8 mouse cellular contexts compared by ENCODE assay signal in genomic region chr12:83018005-83018404, GRCm38 (mm10).
DNase-seq lines count a peak whose midpoint lies in the region; ATAC-seq and TF ChIP-seq lines count a peak whose summit lies in the region.

No protein-coding gene starts in this region.

- no peak for TF ChIP-seq POLR2A in brain, embryonic 14.5 days (IDR thresholded peaks at IDR 0.05; ENCODE audit: borderline replicate concordance, extremely low read depth, insufficient read depth, insufficient read length, poor library complexity, severe bottlenecking)

- peak; percentile 92 for TF ChIP-seq CTCF in brain, embryonic 14.5 days (IDR thresholded peaks at IDR 0.05; ENCODE audit: borderline replicate concordance, extremely low read depth, insufficient read depth, insufficient read length)
- peak; percentile 94 for TF ChIP-seq CTCF in hindbrain, postnatal 0 days (IDR thresholded peaks at IDR 0.05; ENCODE audit: low read depth)

- H3K27ac ChIP-seq in midbrain, embryonic 14.5 days (replicated peaks; ENCODE audit: low read depth, low read length) = no peak overlapping the region
- no peak overlapping the region for H3K27ac ChIP-seq in midbrain, embryonic 13.5 days
- no peak overlapping the region for H3K27ac ChIP-seq in hindbrain, postnatal 0 days

- no peaks in the 10 kb centered on the region for H3K27me3 ChIP-seq in midbrain, embryonic 14.5 days (ENCODE audit: control insufficient read depth, insufficient read depth, low read length)
- no peaks in the 10 kb centered on the region for H3K27me3 ChIP-seq in midbrain, embryonic 13.5 days
- H3K27me3 ChIP-seq in hindbrain, postnatal 0 days (ENCODE audit: insufficient read depth, low read length) = no peaks in the 10 kb centered on the region

- peak; percentile 95 for DNase-seq in midbrain, embryonic 14.5 days
- peak; percentile 93 for DNase-seq in brain, embryonic 14.5 days (ENCODE audit: low read depth)
- DNase-seq in hindbrain, postnatal 0 days (ENCODE audit: low spot score) = peak; percentile 93
- DNase-seq in left cerebral cortex, postnatal 4 days = peak; percentile 83
- DNase-seq in retina, embryonic 14.5 days (ENCODE audit: low spot score) = peak; percentile 95
- peak; percentile 82 for DNase-seq in thymus, postnatal 4 days

- no peaks in the 10 kb centered on the region for H3K4me1 ChIP-seq in midbrain, embryonic 14.5 days (ENCODE audit: control insufficient read depth, insufficient read depth, low read length)
- H3K4me1 ChIP-seq in midbrain, embryonic 13.5 days (replicated peaks) = no peaks in the 10 kb centered on the region
- no peaks in the 10 kb centered on the region for H3K4me1 ChIP-seq in hindbrain, postnatal 0 days (ENCODE audit: insufficient read depth, low read length)

- no peaks in the 10 kb centered on the region for H3K36me3 ChIP-seq in midbrain, embryonic 14.5 days (ENCODE audit: control insufficient read depth, insufficient read depth, low read length)
- no peaks in the 10 kb centered on the region for H3K36me3 ChIP-seq in midbrain, embryonic 13.5 days
- no peaks in the 10 kb centered on the region for H3K36me3 ChIP-seq in hindbrain, postnatal 0 days (ENCODE audit: insufficient read depth, low read length)

- H3K4me3 ChIP-seq in midbrain, embryonic 14.5 days (replicated peaks; ENCODE audit: low read depth, low read length) = no peak overlapping the region
- no peak overlapping the region for H3K4me3 ChIP-seq in midbrain, embryonic 13.5 days (replicated peaks)
- no peak overlapping the region for H3K4me3 ChIP-seq in hindbrain, postnatal 0 days (ENCODE audit: low read length)

- intact Hi-C loops in left cerebral cortex, postnatal 4 days (cut with DNase I) = loop anchor here (5.0 to 10.0 kb wide), 2 partner anchors 403 to 521 kb away; no protein-coding TSS in a partner anchor

- H3K9me3 ChIP-seq in midbrain, embryonic 14.5 days (ENCODE audit: control insufficient read depth, low read length) = no peaks in the 10 kb centered on the region
- H3K9me3 ChIP-seq in midbrain, embryonic 13.5 days = no peaks in the 10 kb centered on the region
- H3K9me3 ChIP-seq in hindbrain, postnatal 0 days (ENCODE audit: low read length) = no peaks in the 10 kb centered on the region

- ATAC-seq in midbrain, embryonic 14.5 days (ENCODE audit: low FRiP score, low TSS enrichment) = no peak
- no peak for ATAC-seq in midbrain, embryonic 13.5 days
- ATAC-seq in erythroid progenitor cell, adult 5-6 weeks (replicated peaks; ENCODE audit: low FRiP score, poor library complexity, severe bottlenecking) = peak; percentile 59; the same call in 1 of the 2 replicates
- ATAC-seq in hindbrain, postnatal 0 days = no peak

- whole genome bisulfite sequencing in midbrain, embryonic 14.5 days = 12% methylated on average over 3 of the region's 3 CpGs
- WGBS in midbrain, embryonic 13.5 days = 14% methylated on average over 3 of the region's 3 CpGs
- WGBS in hindbrain, postnatal 0 days = 2% methylated on average over 3 of the region's 3 CpGs

- H3K9ac ChIP-seq in midbrain, embryonic 14.5 days (replicated peaks; ENCODE audit: low read length) = no peak overlapping the region
- no peak overlapping the region for H3K9ac ChIP-seq in midbrain, embryonic 13.5 days (replicated peaks)
- no peak overlapping the region for H3K9ac ChIP-seq in hindbrain, postnatal 0 days (replicated peaks; ENCODE audit: low read length)

- H3K4me2 ChIP-seq in midbrain, embryonic 14.5 days (ENCODE audit: low read length) = no peak overlapping the region
- no peak overlapping the region for H3K4me2 ChIP-seq in midbrain, embryonic 13.5 days (replicated peaks)
- H3K4me2 ChIP-seq in hindbrain, postnatal 0 days (ENCODE audit: low read depth, low read length) = no peak overlapping the region
